Mouse (Mus musculus) liver, embryonic 14 days (tissue): Measurements from ENCODE around the gene Itgad. TPM values are rescaled to one million over a fixed set of nuclear protein-coding genes. Genes with fewer than 3 reads are reported as not detected.

ENCODE experiments used
- polyA plus RNA-seq: library from polyadenylated mRNA; depleted of rRNA; stranded (reverse); fragments of >200 nt; gene quantifications from 2 replicates; pipeline ENCODE4 v1.2.3, GENCODE M21; 2012; rRNA removed

The Itgad gene
- polyA plus RNA-seq: 0.01 and 0.06 TPM in 2 replicates

GRCm38 (mm10) chr7:128154076-128154475 lies at the start of gene Itgad:
TSS of gene Itgad (plus strand) at chr7:128154376.

GRCm38 (mm10) chr7:128128741-128129720 lies 25.1 kb upstream of the Itgad start, which contains the start of gene Itgax:
TSS of gene Itgax (plus strand) at chr7:128129547.

GRCm38 (mm10) chr7:128206152-128206551 lies 52.0 kb downstream of the Itgad start, which contains the start of gene Cox6a2:
TSS of gene Cox6a2 (minus strand) at chr7:128206387.

GRCm38 (mm10) chr7:128236856-128237592 lies 82.8 kb downstream of the Itgad start, which contains the start of gene Armc5:
TSS of gene Armc5 (plus strand) at chr7:128237342.

GRCm38 (mm10) chr7:128237927-128238778 lies 84.0 kb downstream of the Itgad start, which contains the start of gene 9130023H24Rik:
TSS of gene 9130023H24Rik (minus strand) at chr7:128238031.

GRCm38 (mm10) chr7:128246496-128247391 lies 92.6 kb downstream of the Itgad start, which contains the start of gene Tgfb1i1:
TSS of gene Tgfb1i1 (plus strand) at chr7:128246812.

GRCm38 (mm10) chr7:128265411-128265810 lies 111.2 kb downstream of the Itgad start, which contains the start of gene Slc5a2:
TSS of gene Slc5a2 (plus strand) at chr7:128265657.

Other genes starting within 250 kb of the Itgad start
- 12.5 and 14.2 TPM in 2 replicates for gene Kat8, start 241.9 kb upstream of the Itgad start, polyA plus RNA-seq
- gene Prss8, start 224.3 kb upstream of the Itgad start, polyA plus RNA-seq: 7.2 and 8.8 TPM in 2 replicates
- gene Prss36, start 207.7 kb upstream of the Itgad start, polyA plus RNA-seq: 1.6 and 2.2 TPM in 2 replicates
- gene Fus, start 186.9 kb upstream of the Itgad start, polyA plus RNA-seq: 279 and 290 TPM in 2 replicates
- 16.5 and 20.1 TPM in 2 replicates for gene Pycard, start 160.5 kb upstream of the Itgad start, polyA plus RNA-seq
- 0.05 and 0.67 TPM in 2 replicates for gene Trim72, start 150.4 kb upstream of the Itgad start, polyA plus RNA-seq
- gene Itgam, start 91.7 kb upstream of the Itgad start, polyA plus RNA-seq: 2.0 and 2.8 TPM in 2 replicates
- gene Gm49368, start 91.7 kb upstream of the Itgad start, polyA plus RNA-seq: 0.01 TPM in 1 of 2 replicates, not detected in the other
- 0.12 TPM in 2 replicates for gene Itgax, start 24.8 kb upstream of the Itgad start, polyA plus RNA-seq
- gene Cox6a2, start 52.0 kb downstream of the Itgad start, polyA plus RNA-seq: 0.55 and 1.4 TPM in 2 replicates
- gene Armc5, start 83.0 kb downstream of the Itgad start, polyA plus RNA-seq: 4.6 and 5.1 TPM in 2 replicates
- 0.96 and 1.3 TPM in 2 replicates for gene 9130023H24Rik, start 83.7 kb downstream of the Itgad start, polyA plus RNA-seq
- 4.5 and 6.2 TPM in 2 replicates for gene Tgfb1i1, start 92.4 kb downstream of the Itgad start, polyA plus RNA-seq
- gene Slc5a2, start 111.3 kb downstream of the Itgad start, polyA plus RNA-seq: 1.5 TPM in 2 replicates
- 21.0 and 24.7 TPM in 2 replicates for gene BC017158, start 143.8 kb downstream of the Itgad start, polyA plus RNA-seq